Mouse (Mus musculus) MEL (cell line): ENCODE data around the gene Guk1. TPM values are rescaled to one million over a fixed set of nuclear protein-coding genes. Genes with fewer than 3 reads are reported as not detected.

Experiments used
- DNase-seq: peaks from one replicate; pipeline ENCODE4 v3.0.0; 2011; ENCODE audit warnings: low read depth, low spot score
- H3K27ac ChIP-seq: 2 replicates; pipeline ENCODE4 v1.5.1; 2012; ENCODE audit warnings: low read depth, mild to moderate bottlenecking, control low read depth, low read length, moderate library complexity; ENCODE audit not compliant: control insufficient read depth
- H3K27me3 ChIP-seq, 2 experiments: fragments of 150-350 bp in 1 of 2; sonication (generic) in 1 of 2; 2 replicates each; pipeline ENCODE4 v1.6.1; 2012; ENCODE audit warnings: low read length in 2 of 2, mild to moderate bottlenecking in 2 of 2, improper control_type of control experiment in 1 of 2, moderate library complexity in 1 of 2; ENCODE audit not compliant: insufficient read depth in 2 of 2, control insufficient read depth in 1 of 2
- H3K36me3 ChIP-seq, 2 experiments: 2 replicates each; pipeline ENCODE4 v1.6.1; 2012 to 2014; ENCODE audit warnings: low read length in 2 of 2, improper control_type of control experiment in 1 of 2, inconsistent platforms in 1 of 2, mild to moderate bottlenecking in 1 of 2; ENCODE audit not compliant: insufficient read depth in 2 of 2, control insufficient read depth in 1 of 2
- H3K4me1 ChIP-seq, 2 experiments: fragments of 150-350 bp in 1 of 2; sonication (generic) in 1 of 2; 2 replicates each; pipeline ENCODE4 v1.6.1; 2012; ENCODE audit warnings: low read length in 2 of 2, improper control_type of control experiment in 1 of 2, mild to moderate bottlenecking in 1 of 2; ENCODE audit not compliant: insufficient read depth in 2 of 2, control insufficient read depth in 1 of 2
- H3K4me3 ChIP-seq, 2 experiments: fragments of 150-350 bp in 1 of 2; sonication (generic) in 1 of 2; 2 replicates each; pipeline ENCODE4 v1.5.1; 2012; ENCODE audit warnings: low read depth in 2 of 2, low read length in 2 of 2, mild to moderate bottlenecking in 2 of 2, moderate library complexity in 2 of 2, control low read depth in 1 of 2, improper control_type of control experiment in 1 of 2; ENCODE audit not compliant: control insufficient read depth in 1 of 2, insufficient read depth in 1 of 2
- H3K79me2 ChIP-seq: 2 replicates; pipeline ENCODE4 v1.6.1; 2012; ENCODE audit warnings: mild to moderate bottlenecking, low read length, moderate library complexity; ENCODE audit not compliant: control insufficient read depth, poor library complexity, insufficient read depth
- H3K9ac ChIP-seq: 2 replicates; pipeline ENCODE4 v1.6.1; 2012; ENCODE audit warnings: low read depth, mild to moderate bottlenecking, control low read depth, low read length, moderate library complexity; ENCODE audit not compliant: control insufficient read depth, poor library complexity, severe bottlenecking
- H3K9me3 ChIP-seq: fragments of 150-350 bp; sonication (generic); replicated peaks from 2 replicates; pipeline ENCODE4 v1.6.1; 2012; ENCODE audit warnings: mild to moderate bottlenecking, low read length, improper control_type of control experiment, moderate library complexity; ENCODE audit not compliant: insufficient read depth
- BHLHE40 ChIP-seq: IDR thresholded peaks from 2 replicates; pipeline ENCODE4 v1.6.1; 2012; ENCODE audit warnings: low read depth, mild to moderate bottlenecking, inconsistent platforms, low read length, improper control_type of control experiment, borderline replicate concordance
- CHD2 ChIP-seq: IDR thresholded peaks from 2 replicates; pipeline ENCODE4 v1.6.1; 2011; ENCODE audit warnings: low read length, improper control_type of control experiment
- CTCF ChIP-seq, 3 experiments: IDR thresholded peaks in 2 of 3; conservative IDR thresholded peaks in 1 of 3; 2 replicates each; pipeline ENCODE4 v1.5.1; 2011 to 2012; ENCODE audit warnings: low read length in 3 of 3, low read depth in 2 of 3, mild to moderate bottlenecking in 2 of 3, improper control_type of control experiment in 1 of 3, inconsistent platforms in 1 of 3, mixed read lengths in 1 of 3, moderate library complexity in 1 of 3; ENCODE audit not compliant: control insufficient read depth in 1 of 3, insufficient read depth in 1 of 3, poor library complexity in 1 of 3, severe bottlenecking in 1 of 3
- E2F4 ChIP-seq: IDR thresholded peaks from 2 replicates; pipeline ENCODE4 v1.6.1; 2011; ENCODE audit warnings: low read depth, low read length, improper control_type of control experiment, borderline replicate concordance
- ELF1 ChIP-seq: IDR thresholded peaks from 2 replicates; pipeline ENCODE4 v1.6.1; 2014; ENCODE audit warnings: low read depth, mild to moderate bottlenecking, inconsistent platforms, low read length, improper control_type of control experiment, moderate library complexity
- GATA1 ChIP-seq: IDR thresholded peaks from 2 replicates; pipeline ENCODE4 v1.6.1; 2011; ENCODE audit warnings: low read depth, low read length, improper control_type of control experiment
- HCFC1 ChIP-seq: IDR thresholded peaks from 2 replicates; pipeline ENCODE4 v1.6.1; 2012; ENCODE audit warnings: low read depth, mild to moderate bottlenecking, inconsistent platforms, low read length, improper control_type of control experiment, moderate library complexity
- JUND ChIP-seq: IDR thresholded peaks from 2 replicates; pipeline ENCODE4 v1.6.1; 2011; ENCODE audit warnings: low read depth, mild to moderate bottlenecking, improper control_type of control experiment, low read length
- MAFK ChIP-seq: IDR thresholded peaks from 2 replicates; pipeline ENCODE4 v1.6.1; 2011; ENCODE audit warnings: low read depth, mild to moderate bottlenecking, low read length, improper control_type of control experiment, borderline replicate concordance
- MAX ChIP-seq: IDR thresholded peaks from 2 replicates; pipeline ENCODE4 v1.6.1; 2011; ENCODE audit warnings: low read length, improper control_type of control experiment
- MEF2A ChIP-seq: IDR thresholded peaks from 2 replicates; pipeline ENCODE4 v1.6.1; 2014; ENCODE audit warnings: low read depth, mild to moderate bottlenecking, inconsistent platforms, low read length, improper control_type of control experiment; ENCODE audit not compliant: poor library complexity, insufficient replicate concordance, severe bottlenecking; ENCODE audit errors: extremely low read depth
- MXI1 ChIP-seq: IDR thresholded peaks from 2 replicates; pipeline ENCODE4 v1.6.1; 2011; ENCODE audit warnings: mild to moderate bottlenecking, low read depth, low read length, improper control_type of control experiment
- MYB ChIP-seq: IDR thresholded peaks from 2 replicates; pipeline ENCODE4 v1.6.1; 2011; ENCODE audit warnings: mild to moderate bottlenecking, low read depth, low read length, improper control_type of control experiment
- MYC ChIP-seq: IDR thresholded peaks from 2 replicates; pipeline ENCODE4 v1.6.1; 2011; ENCODE audit warnings: low read depth, mild to moderate bottlenecking, low read length, improper control_type of control experiment, moderate library complexity
- NELFE ChIP-seq: IDR thresholded peaks from 2 replicates; pipeline ENCODE4 v1.6.1; 2011; ENCODE audit warnings: low read depth, low read length, improper control_type of control experiment
- NRF1 ChIP-seq: IDR thresholded peaks from 2 replicates; pipeline ENCODE4 v1.6.1; 2014; ENCODE audit warnings: low read depth, mild to moderate bottlenecking, inconsistent platforms, low read length, improper control_type of control experiment, moderate library complexity; ENCODE audit not compliant: poor library complexity, insufficient read depth, severe bottlenecking
- POLR2A ChIP-seq, 2 experiments: IDR thresholded peaks; 2 replicates each; pipeline ENCODE4 v1.6.1; 2011 to 2012; ENCODE audit warnings: low read length in 2 of 2, mild to moderate bottlenecking in 2 of 2, control low read depth in 1 of 2, improper control_type of control experiment in 1 of 2, low read depth in 1 of 2, moderate library complexity in 1 of 2; ENCODE audit not compliant: control insufficient read depth in 1 of 2, insufficient read depth in 1 of 2, poor library complexity in 1 of 2
- RAD21 ChIP-seq: IDR thresholded peaks from 2 replicates; pipeline ENCODE4 v1.6.1; 2011; ENCODE audit warnings: mild to moderate bottlenecking, low read depth, low read length, improper control_type of control experiment
- SIN3A ChIP-seq: IDR thresholded peaks from 2 replicates; pipeline ENCODE4 v1.6.1; 2012; ENCODE audit warnings: low read length, improper control_type of control experiment, inconsistent platforms
- SMC3 ChIP-seq: IDR thresholded peaks from 2 replicates; pipeline ENCODE4 v1.6.1; 2011; ENCODE audit warnings: low read depth, low read length, improper control_type of control experiment
- TAL1 ChIP-seq: IDR thresholded peaks from 2 replicates; pipeline ENCODE4 v1.6.1; 2012; ENCODE audit warnings: mild to moderate bottlenecking, inconsistent platforms, low read length, moderate library complexity, mixed read lengths
- TBP ChIP-seq: IDR thresholded peaks from 2 replicates; pipeline ENCODE4 v1.8.0; 2011; ENCODE audit warnings: low read depth, low read length, improper control_type of control experiment
- USF1 ChIP-seq: IDR thresholded peaks from 2 replicates; pipeline ENCODE4 v1.6.1; 2014; ENCODE audit warnings: low read depth, mild to moderate bottlenecking, inconsistent platforms, low read length, improper control_type of control experiment, moderate library complexity
- ZC3H11A ChIP-seq: IDR thresholded peaks from 2 replicates; pipeline ENCODE4 v1.6.1; 2012; ENCODE audit warnings: low read depth, mild to moderate bottlenecking, inconsistent platforms, low read length, improper control_type of control experiment
- ZKSCAN1 ChIP-seq: IDR thresholded peaks from 2 replicates; pipeline ENCODE4 v1.6.1; 2012; ENCODE audit warnings: low read depth, mild to moderate bottlenecking, inconsistent platforms, low read length, improper control_type of control experiment, moderate library complexity
- polyA plus RNA-seq, 2 experiments: library from polyadenylated mRNA; stranded (reverse) in 1 of 2; unstranded in 1 of 2; fragments of >175 nt in 1 of 2; fragments of >200 nt in 1 of 2; gene quantifications; 2 replicates each; pipeline versions ENCODE4 v1.2.1 to v1.2.4; 2012; ENCODE audit warnings: low replicate concordance in 2 of 2, low read depth in 1 of 2; ENCODE audit not compliant: insufficient read length in 2 of 2, insufficient read depth in 1 of 2, missing spikeins in 1 of 2
- total RNA-seq: library from RNA; depleted of rRNA; stranded (reverse); fragments of 300-350 nt; gene quantifications from 2 replicates; pipeline ENCODE4 v1.2.3, GENCODE M21; 2012

Gene Guk1
- total and polyA plus RNA-seq, 3 experiments: 215 to 295 TPM; not detected in 1

DNA sequence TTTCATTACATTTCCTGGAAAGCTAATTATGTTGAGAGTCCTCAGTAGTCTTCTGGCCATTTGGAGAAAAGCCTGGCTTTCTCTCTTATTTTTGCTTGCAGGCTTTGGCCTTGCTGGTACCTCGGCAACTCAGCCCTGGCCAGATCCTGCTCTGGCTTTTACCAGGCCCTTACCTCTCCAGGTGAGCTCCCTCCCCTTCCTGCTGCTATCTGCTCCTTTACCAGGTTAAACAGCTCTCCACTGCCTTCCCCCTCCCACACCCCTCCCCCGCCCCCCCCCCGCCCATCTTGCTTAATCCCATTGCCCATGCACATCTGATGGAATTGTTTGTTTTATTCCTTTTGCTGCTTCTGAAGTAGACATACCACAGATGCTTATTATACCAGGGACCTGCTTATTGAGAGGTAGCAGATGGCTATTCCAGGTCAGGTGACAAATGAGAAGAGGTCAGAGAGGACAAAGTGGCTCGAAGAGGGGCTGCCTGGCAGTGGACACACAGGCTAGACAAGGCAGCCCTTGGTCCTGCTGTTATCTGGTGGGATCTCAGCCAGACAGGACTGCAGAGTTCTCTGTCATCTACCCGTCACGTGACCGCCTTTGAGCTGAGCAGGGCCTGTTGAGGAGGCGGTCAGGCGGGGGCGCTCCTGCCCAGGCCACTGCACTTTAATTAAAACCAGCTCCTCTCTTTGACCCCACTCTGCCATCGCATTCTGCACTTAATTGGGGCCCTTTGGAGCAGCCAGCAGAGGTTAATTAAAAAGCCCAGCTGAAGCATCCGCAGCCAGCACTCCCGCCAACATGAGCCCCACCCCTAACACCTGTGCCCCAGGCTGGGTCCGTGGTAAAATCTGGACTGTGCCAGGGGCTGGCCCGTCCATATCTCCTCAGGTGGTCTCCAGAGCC is 46.8 kb upstream of the Guk1 start (continued):
- TF ChIP-seq MYB (no peak), SIN3A (no peak), ZKSCAN1 (no peak), TAL1 (no peak)

DNA sequence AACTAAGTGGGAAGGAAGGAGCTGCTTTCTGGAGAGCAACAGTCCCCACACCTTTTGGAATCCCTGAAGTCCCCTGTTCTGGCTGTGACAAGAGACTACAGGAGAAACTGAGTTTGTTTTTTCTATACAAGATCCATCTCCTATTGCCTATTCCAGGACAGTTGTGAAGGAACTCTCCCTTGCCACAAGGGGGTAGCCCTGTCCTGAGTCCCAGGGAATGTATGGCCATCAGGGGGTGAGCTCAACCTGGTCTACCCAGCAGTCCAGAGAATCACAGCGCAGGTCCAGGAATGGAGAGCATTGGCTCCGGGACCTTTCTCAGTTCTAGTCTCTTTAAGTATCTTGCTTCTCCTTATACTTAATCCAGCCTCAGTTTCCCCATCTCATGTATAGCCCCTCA is 40.8 kb upstream of the Guk1 start:
- peaks cover 0 to 14% of the 10 kb centered on the region in 2 experiments; a peak in 2 of 4 replicates for H3K36me3 ChIP-seq
- H3K79me2 ChIP-seq: peaks cover 7% of the 10 kb centered on the region
- DNase-seq: no peak
- H3K9me3 ChIP-seq: no peaks in the 10 kb centered on the region
- H3K9ac ChIP-seq: no peak overlapping the region
- no peaks in the 10 kb centered on the region; a peak in 2 of 4 replicates for H3K27me3 ChIP-seq
- peaks cover 0 to 11% of the 10 kb centered on the region in 2 experiments; a peak in 3 of 4 replicates for H3K4me1 ChIP-seq
- no peak for TF ChIP-seq NELFE
- no peak for TF ChIP-seq E2F4
- TF ChIP-seq SMC3: peak; percentile 32; the same call in 1 of the 2 replicates
- peak; percentile 11 to 28 (median 12); a peak in 4 of 6 replicates for TF ChIP-seq CTCF (IDR thresholded peaks at IDR 0.05 in 2 of 3, conservative IDR thresholded peaks at IDR 0.05 in 1 of 3; ENCODE audit: control insufficient read depth in 1 of 3, insufficient read depth in 1 of 3, low read depth in 2 of 3, low read length in 3 of 3, poor library complexity in 1 of 3, severe bottlenecking in 1 of 3)
- TF ChIP-seq TBP: no peak
- no peak for TF ChIP-seq MAFK
- peak; percentile 21 for TF ChIP-seq RAD21
- no peak for TF ChIP-seq MYC
- no peak overlapping the region for H3K4me3 ChIP-seq
- no peak overlapping the region for H3K27ac ChIP-seq

DNA sequence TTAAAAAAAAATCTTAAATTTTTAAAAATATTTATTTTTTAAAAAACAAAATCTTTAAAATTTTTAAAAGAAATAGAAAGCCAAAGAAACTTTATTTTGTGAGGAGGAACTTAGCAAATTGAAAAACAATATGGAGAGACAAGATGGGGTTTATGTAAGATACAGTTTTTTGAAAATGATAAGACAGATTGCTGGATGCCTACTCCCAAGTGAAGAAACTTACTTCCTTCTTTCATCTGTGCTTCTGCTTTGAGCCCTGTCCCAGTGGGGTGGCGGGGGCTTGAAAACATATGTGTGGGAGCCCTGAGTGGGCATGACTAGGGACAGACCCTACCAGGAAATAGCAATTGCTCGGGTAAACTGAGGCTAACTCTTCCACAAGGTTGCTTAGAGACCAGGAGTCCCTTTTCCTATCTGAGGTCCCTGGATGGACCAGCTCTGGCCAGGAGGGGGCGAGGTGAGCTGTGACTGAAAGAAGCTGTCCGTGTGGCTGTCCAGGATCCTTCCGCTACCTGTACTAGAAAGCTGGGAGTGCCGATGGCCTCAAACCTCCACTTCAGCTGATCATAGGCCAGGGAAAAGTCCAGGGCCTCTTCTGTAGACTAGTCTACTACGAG is 38.2 kb upstream of the Guk1 start:
- Histone ChIP-seq H3K36me3 (peaks cover 1 to 30% of the 10 kb centered on the region in 2 experiments; a peak in 2 of 4 replicates), H3K79me2 (peaks cover 33% of the 10 kb centered on the region), H3K9me3 (no peaks in the 10 kb centered on the region), H3K4me3 (peak overlapping the region; percentile 5 to 20; a peak in 3 of 4 replicates), H3K9ac (peak overlapping the region; percentile 32; the same call in 1 of the 2 replicates), H3K27ac (peak overlapping the region; percentile 68), H3K4me1 (peaks cover 7 to 25% of the 10 kb centered on the region in 2 experiments), H3K27me3 (no peaks in the 10 kb centered on the region; a peak in 1 of 4 replicates)
- DNase-seq: peak; percentile 87
- TF ChIP-seq CHD2: no peak
- TF ChIP-seq ELF1: no peak
- TF ChIP-seq JUND: no peak; the same call in 1 of the 2 replicates
- peak in 1 of 2 experiments; percentile 27; a peak in 1 of 4 replicates for TF ChIP-seq POLR2A (IDR thresholded peaks at IDR 0.05; ENCODE audit: control insufficient read depth in 1 of 2, insufficient read depth in 1 of 2, low read depth in 1 of 2, low read length in 2 of 2, poor library complexity in 1 of 2)
- peak; percentile 73 for TF ChIP-seq SIN3A
- peak; percentile 79 for TF ChIP-seq GATA1
- TF ChIP-seq MXI1: no peak
- 0 out of 2 replicates have a peak, but pooled peaks have one; percentile 19 for TF ChIP-seq TBP
- TF ChIP-seq HCFC1: 0 out of 2 replicates have a peak, but pooled peaks have one; percentile 48
- no peak for TF ChIP-seq MAX
- peak; percentile 76 to 84 (median 80) for TF ChIP-seq CTCF (IDR thresholded peaks at IDR 0.05 in 2 of 3, conservative IDR thresholded peaks at IDR 0.05 in 1 of 3; ENCODE audit: control insufficient read depth in 1 of 3, insufficient read depth in 1 of 3, low read depth in 2 of 3, low read length in 3 of 3, poor library complexity in 1 of 3, severe bottlenecking in 1 of 3)
- TF ChIP-seq USF1: no peak
- TF ChIP-seq ZC3H11A: no peak
- no peak for TF ChIP-seq MEF2A
- TF ChIP-seq NRF1: 0 out of 2 replicates have a peak, but pooled peaks have one; percentile 18
- no peak for TF ChIP-seq TAL1
- no peak; the same call in 1 of the 2 replicates for TF ChIP-seq BHLHE40
